Mouse (Mus musculus) spleen, adult 2 months (tissue): ENCODE data around the gene Slmap. TPM values are rescaled to one million over a fixed set of nuclear protein-coding genes. Genes with fewer than 3 reads are reported as not detected.

ENCODE experiments used
- DNase-seq, 2 experiments: peaks; one replicate each; pipeline versions ENCODE4 v3.0.0 to v3.0.0-alpha.2; 2012 to 2021; ENCODE audit warnings: low spot score in 2 of 2, low read depth in 1 of 2
- H3K27ac ChIP-seq: fragments of 200-500 bp; 2 replicates; pipeline ENCODE4 v1.5.1; 2012; ENCODE audit warnings: low read length, inconsistent platforms; ENCODE audit not compliant: insufficient read depth
- H3K27me3 ChIP-seq: fragments of 200-500 bp; 2 replicates; pipeline ENCODE4 v1.6.1; 2012; ENCODE audit warnings: mild to moderate bottlenecking, moderate library complexity, low read length, inconsistent platforms; ENCODE audit not compliant: control insufficient read depth, insufficient read depth
- H3K36me3 ChIP-seq: fragments of 200-500 bp; 2 replicates; pipeline ENCODE4 v1.6.1; 2012; ENCODE audit warnings: mild to moderate bottlenecking, low read length, inconsistent platforms; ENCODE audit not compliant: control insufficient read depth, insufficient read depth
- H3K4me1 ChIP-seq: fragments of 200-500 bp; 2 replicates; pipeline ENCODE4 v1.6.1; 2011; ENCODE audit warnings: inconsistent platforms; ENCODE audit not compliant: control insufficient read depth, insufficient read depth, insufficient read length
- H3K4me3 ChIP-seq: fragments of 200-500 bp; 2 replicates; pipeline ENCODE4 v1.5.1; 2011; ENCODE audit warnings: mild to moderate bottlenecking, inconsistent platforms; ENCODE audit not compliant: insufficient read depth, insufficient read length; ENCODE audit errors: extremely low read depth
- CTCF ChIP-seq: fragments of 200-500 bp; IDR thresholded peaks from 2 replicates; pipeline ENCODE4 v1.5.1; 2011; ENCODE audit warnings: mild to moderate bottlenecking, inconsistent platforms; ENCODE audit not compliant: insufficient read depth, insufficient read length, insufficient replicate concordance; ENCODE audit errors: extremely low read depth
- POLR2A ChIP-seq: fragments of 200-500 bp; IDR thresholded peaks from 2 replicates; pipeline ENCODE4 v1.6.1; 2011; ENCODE audit warnings: low read depth, low read length, inconsistent platforms
- WGBS: fragments of 180-500 bp; shearing (Covaris S2); methylation state at CpG from one replicate; pipeline ENCODE4 v1.1.7; 2018; 5-methylcytosine and 5-hydroxymethylcytosine counted together
- polyA plus RNA-seq: library from polyadenylated mRNA; depleted of rRNA; stranded (reverse); fragments of >200 nt; gene quantifications from 2 replicates; pipeline ENCODE4 v1.2.3, GENCODE M21; 2012

Slmap gene
- polyA plus RNA-seq, 1 experiment = 9.3 TPM

- TF ChIP-seq POLR2A = no peak
- TF ChIP-seq CTCF = peak; percentile 21; the same call in 1 of the 2 replicates
- H3K27ac ChIP-seq = no peak overlapping the region
- H3K36me3 ChIP-seq = no peaks in the 10 kb centered on the region
- WGBS = 94% methylated on average over 2 of the region's 2 CpGs
- no peaks in the 10 kb centered on the region for H3K27me3 ChIP-seq
- DNase-seq = no peak
- no peak overlapping the region for H3K4me3 ChIP-seq
- H3K4me1 ChIP-seq = no peaks in the 10 kb centered on the region
Observed at GRCm38 (mm10) chr14:26500136-26500933, 34.4 kb downstream of the Slmap start.

- 90% methylated on average over 1 of the region's 1 CpGs for WGBS
- H3K4me1 ChIP-seq = no peaks in the 10 kb centered on the region
- H3K36me3 ChIP-seq = no peaks in the 10 kb centered on the region; the same call in 1 of the 2 replicates
- TF ChIP-seq CTCF (no peak), POLR2A (no peak)
- no peaks in the 10 kb centered on the region for H3K27me3 ChIP-seq
- H3K27ac ChIP-seq = no peak overlapping the region
- DNase-seq = no peak
- H3K4me3 ChIP-seq = no peak overlapping the region
Observed at GRCm38 (mm10) chr14:26495021-26495420, 39.7 kb downstream of the Slmap start.

GRCm38 (mm10) chr14:26491150-26491549, 43.6 kb downstream of the Slmap start:
- DNase-seq = peak; percentile 46 to 74
- H3K36me3 ChIP-seq = no peaks in the 10 kb centered on the region; the same call in 1 of the 2 replicates
- 30% methylated on average over 2 of the region's 2 CpGs for WGBS
- TF ChIP-seq POLR2A = no peak
- peak; percentile 75; the same call in 1 of the 2 replicates for TF ChIP-seq CTCF
- no peaks in the 10 kb centered on the region for H3K4me1 ChIP-seq
- no peak overlapping the region for H3K4me3 ChIP-seq
- no peaks in the 10 kb centered on the region for H3K27me3 ChIP-seq
- no peak overlapping the region for H3K27ac ChIP-seq

GRCm38 (mm10) chr14:26488329-26489020, 46.3 kb downstream of the Slmap start:
- WGBS = 90% methylated on average over 9 of the region's 9 CpGs
- no peaks in the 10 kb centered on the region for H3K4me1 ChIP-seq
- H3K27ac ChIP-seq = no peak overlapping the region
- no peaks in the 10 kb centered on the region for H3K27me3 ChIP-seq
- no peaks in the 10 kb centered on the region; the same call in 1 of the 2 replicates for H3K36me3 ChIP-seq
- no peak overlapping the region for H3K4me3 ChIP-seq
- no peak for DNase-seq
- TF ChIP-seq POLR2A (no peak), CTCF (no peak)

DNA sequence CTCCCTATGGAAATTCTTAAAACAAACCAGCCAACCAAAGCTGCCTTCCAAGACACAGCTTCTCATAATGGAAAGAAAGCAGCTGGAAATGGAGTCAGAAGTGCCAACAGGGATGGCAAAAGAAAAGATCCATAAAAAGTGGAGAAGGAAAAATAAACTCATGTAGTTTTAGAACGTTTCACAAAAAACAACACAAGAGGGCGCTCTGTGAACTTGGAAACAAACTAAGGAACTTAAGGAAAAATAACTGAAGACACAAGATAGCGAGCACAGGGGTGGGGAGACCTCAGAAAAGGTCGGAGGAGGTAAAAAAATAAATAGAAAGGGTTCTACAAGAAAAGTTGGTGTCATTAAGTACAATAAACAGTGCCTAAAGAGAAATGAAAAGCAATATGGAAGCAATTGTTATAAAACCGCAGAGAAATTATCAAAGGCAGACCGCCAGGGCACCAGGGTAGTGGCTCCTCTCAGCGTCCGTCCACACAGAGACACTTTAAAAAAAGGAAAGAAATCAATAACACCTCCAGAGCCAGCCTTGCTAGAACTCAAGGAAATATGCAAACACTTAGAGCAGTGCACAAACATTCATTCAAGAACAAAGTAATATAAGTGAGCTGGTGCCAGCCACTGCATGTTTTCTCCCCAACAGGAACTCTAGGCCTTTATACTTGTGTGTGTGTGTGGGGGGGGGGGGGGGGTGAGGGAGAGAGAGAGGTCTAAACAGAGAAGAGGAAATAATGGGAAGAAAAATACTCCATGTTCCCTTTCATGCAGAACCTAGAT, 48.1 kb downstream of the Slmap start:
- WGBS = 71% methylated on average over 8 of the region's 8 CpGs
- H3K27ac ChIP-seq = no peak overlapping the region
- H3K4me1 ChIP-seq = no peaks in the 10 kb centered on the region
- H3K27me3 ChIP-seq = no peaks in the 10 kb centered on the region
- no peak for TF ChIP-seq CTCF
- no peak for TF ChIP-seq POLR2A
- no peak overlapping the region for H3K4me3 ChIP-seq
- DNase-seq = no peak
- no peaks in the 10 kb centered on the region; the same call in 1 of the 2 replicates for H3K36me3 ChIP-seq

- WGBS = 82% methylated on average over 1 of the region's 1 CpGs
Observed at GRCm38 (mm10) chr14:26481457-26481856, 53.3 kb downstream of the Slmap start.

More at GRCm38 (mm10) chr14:26481457-26481856, 53.3 kb downstream of the Slmap start:
- no peak overlapping the region for H3K4me3 ChIP-seq
- TF ChIP-seq POLR2A (no peak), CTCF (no peak)
- H3K36me3 ChIP-seq = no peaks in the 10 kb centered on the region; the same call in 1 of the 2 replicates
- DNase-seq = no peak
- H3K27ac ChIP-seq = no peak overlapping the region
- no peaks in the 10 kb centered on the region for H3K27me3 ChIP-seq
- H3K4me1 ChIP-seq = no peaks in the 10 kb centered on the region; the same call in none of the 2 replicates
